Mouse (Mus musculus): ENCODE measurements around the gene Nenf. TPM values are rescaled to one million over a fixed set of nuclear protein-coding genes. Genes with fewer than 3 reads are reported as not detected.

Gene Nenf
- polyA plus RNA-seq, 1 experiment from 2014 or later = 112 TPM

DNA sequence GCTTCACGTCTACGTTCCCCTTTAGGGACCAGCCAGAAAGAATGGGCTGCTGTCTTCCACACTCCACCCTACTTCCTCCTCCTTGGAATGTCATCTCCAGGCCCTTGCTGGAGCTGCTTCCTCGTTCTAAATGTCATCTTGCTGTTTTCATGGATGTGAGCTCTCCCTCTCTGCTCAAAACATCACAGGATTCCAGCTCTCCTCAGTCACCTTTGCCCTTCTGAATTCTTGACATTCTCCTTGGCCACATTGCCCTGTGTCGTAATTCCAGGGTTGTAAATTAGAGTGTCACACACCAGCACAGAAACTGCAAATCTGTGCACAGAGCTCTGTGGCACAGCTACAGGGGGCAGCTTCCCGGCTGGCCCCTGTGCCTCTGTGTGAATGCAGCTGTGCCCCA is 50.1 kb downstream of the Nenf start:
- Histone ChIP-seq H3K4me2 (ENCODE audit: low read depth, low read length) (no peak overlapping the region), H3K4me3 (ENCODE audit: low read length) (no peak overlapping the region), H3K9ac (ENCODE audit: low read length) (0 out of 2 replicates have a peak overlapping the region, but pooled peaks have one; percentile 2), H3K4me1 (ENCODE audit: control insufficient read depth, insufficient read depth, low read length) (peaks cover 23% of the 10 kb centered on the region), H3K36me3 (ENCODE audit: control insufficient read depth, insufficient read depth) (no peaks in the 10 kb centered on the region), H3K27me3 (ENCODE audit: control insufficient read depth, insufficient read depth, low read length) (no peaks in the 10 kb centered on the region), H3K27ac (ENCODE audit: low read length) (no peak overlapping the region), H3K9me3 (replicated peaks; ENCODE audit: control insufficient read depth, low read length) (no peaks in the 10 kb centered on the region)
- ATAC-seq (replicated peaks; ENCODE audit: extremely low read depth, insufficient read depth, low FRiP score) = no peak
- 44% methylated on average over 5 of the region's 5 CpGs for WGBS

DNA sequence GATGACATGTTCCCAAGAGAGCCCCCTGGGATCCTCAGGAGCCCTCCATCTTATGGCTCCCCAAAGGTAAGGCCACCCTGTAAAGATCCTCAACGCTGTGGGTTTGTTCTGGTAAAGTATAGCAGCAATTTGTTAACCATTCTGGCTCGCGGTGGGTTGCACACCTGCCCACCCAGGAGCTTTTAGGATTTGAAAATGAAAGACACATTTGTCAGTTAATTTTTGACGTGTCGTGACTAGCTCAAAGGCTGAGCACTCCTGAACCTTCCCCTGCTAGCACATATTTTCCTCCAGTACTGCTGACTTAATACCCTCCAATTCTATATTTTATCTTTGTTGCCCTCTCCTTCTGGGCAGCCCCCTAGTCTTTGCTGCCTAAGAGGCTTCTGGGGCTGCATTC is 50.8 kb downstream of the Nenf start:
- no peak for ATAC-seq (replicated peaks; ENCODE audit: extremely low read depth, insufficient read depth, low FRiP score)
- no peaks in the 10 kb centered on the region for H3K27me3 ChIP-seq (ENCODE audit: control insufficient read depth, insufficient read depth, low read length)
- H3K4me1 ChIP-seq (ENCODE audit: control insufficient read depth, insufficient read depth, low read length) = peaks cover 23% of the 10 kb centered on the region
- no peaks in the 10 kb centered on the region for H3K9me3 ChIP-seq (replicated peaks; ENCODE audit: control insufficient read depth, low read length)
- no peaks in the 10 kb centered on the region for H3K36me3 ChIP-seq (ENCODE audit: control insufficient read depth, insufficient read depth)
- H3K4me3 ChIP-seq (ENCODE audit: low read length) = no peak overlapping the region
- H3K27ac ChIP-seq (ENCODE audit: low read length) = no peak overlapping the region
- 86% methylated on average over 5 of the region's 5 CpGs for WGBS
- no peak overlapping the region for H3K4me2 ChIP-seq (ENCODE audit: low read depth, low read length)
- H3K9ac ChIP-seq (ENCODE audit: low read length) = no peak overlapping the region

DNA sequence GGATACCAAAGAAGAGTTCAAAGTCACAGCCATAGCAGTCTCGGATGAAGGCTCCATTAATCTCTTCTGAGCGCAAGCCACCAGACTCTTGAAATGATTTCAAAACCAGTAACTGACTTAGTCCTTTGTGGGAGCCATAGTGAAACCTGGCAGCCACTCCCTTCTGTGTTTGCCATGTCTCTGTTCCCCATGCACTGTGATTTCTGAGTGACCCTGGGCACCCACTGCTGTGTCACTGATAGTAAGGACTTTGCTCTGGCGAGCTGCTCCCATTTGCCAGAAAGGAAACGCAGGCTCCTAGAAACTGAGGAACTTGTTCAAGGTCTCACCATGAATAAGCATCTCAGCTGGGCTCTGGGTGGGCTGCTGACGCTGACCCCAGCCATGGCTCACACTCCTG is 54.5 kb downstream of the Nenf start:
- H3K4me2 ChIP-seq (ENCODE audit: low read depth, low read length) = no peak overlapping the region
- H3K27me3 ChIP-seq (ENCODE audit: control insufficient read depth, insufficient read depth, low read length) = 0 out of 2 replicates have a peak, but pooled peaks cover 2% of the 10 kb centered on the region
- H3K9ac ChIP-seq (ENCODE audit: low read length) = no peak overlapping the region
- 84% methylated on average over 5 of the region's 5 CpGs for WGBS
- H3K36me3 ChIP-seq (ENCODE audit: control insufficient read depth, insufficient read depth) = no peaks in the 10 kb centered on the region
- no peak overlapping the region for H3K4me3 ChIP-seq (ENCODE audit: low read length)
- H3K9me3 ChIP-seq (replicated peaks; ENCODE audit: control insufficient read depth, low read length) = no peaks in the 10 kb centered on the region
- peaks cover 10% of the 10 kb centered on the region for H3K4me1 ChIP-seq (ENCODE audit: control insufficient read depth, insufficient read depth, low read length)
- no peak for ATAC-seq (replicated peaks; ENCODE audit: extremely low read depth, insufficient read depth, low FRiP score)
- H3K27ac ChIP-seq (ENCODE audit: low read length) = no peak overlapping the region

DNA sequence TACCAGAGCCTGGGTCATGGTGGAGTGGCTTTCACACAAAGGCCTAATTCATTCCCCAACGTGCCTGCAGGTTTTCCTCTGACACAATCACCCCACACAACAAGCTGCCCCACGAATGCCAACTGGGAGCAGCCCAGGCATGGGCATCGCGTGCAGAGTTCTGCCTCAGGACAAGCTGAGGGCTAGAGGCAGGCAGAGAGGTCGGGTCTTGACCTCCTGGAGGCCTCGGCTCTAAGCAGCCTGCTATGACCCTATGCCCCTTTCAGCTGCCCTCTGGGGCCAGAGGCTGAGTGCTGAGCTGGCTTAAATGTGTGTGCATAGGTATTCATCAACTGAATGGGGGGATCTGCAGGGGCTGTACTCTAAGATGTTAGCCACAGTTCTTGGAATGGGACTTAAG is 56.1 kb downstream of the Nenf start:
- Histone ChIP-seq H3K27ac (ENCODE audit: low read length) (no peak overlapping the region), H3K4me1 (ENCODE audit: control insufficient read depth, insufficient read depth, low read length) (peaks cover 14% of the 10 kb centered on the region), H3K27me3 (ENCODE audit: control insufficient read depth, insufficient read depth, low read length) (0 out of 2 replicates have a peak, but pooled peaks cover 2% of the 10 kb centered on the region), H3K4me3 (ENCODE audit: low read length) (no peak overlapping the region), H3K36me3 (ENCODE audit: control insufficient read depth, insufficient read depth) (no peaks in the 10 kb centered on the region), H3K9me3 (replicated peaks; ENCODE audit: control insufficient read depth, low read length) (no peaks in the 10 kb centered on the region), H3K4me2 (ENCODE audit: low read depth, low read length) (no peak overlapping the region), H3K9ac (ENCODE audit: low read length) (no peak overlapping the region)
- ATAC-seq (replicated peaks; ENCODE audit: extremely low read depth, insufficient read depth, low FRiP score) = no peak
- 62% methylated on average over 6 of the region's 6 CpGs for WGBS

DNA sequence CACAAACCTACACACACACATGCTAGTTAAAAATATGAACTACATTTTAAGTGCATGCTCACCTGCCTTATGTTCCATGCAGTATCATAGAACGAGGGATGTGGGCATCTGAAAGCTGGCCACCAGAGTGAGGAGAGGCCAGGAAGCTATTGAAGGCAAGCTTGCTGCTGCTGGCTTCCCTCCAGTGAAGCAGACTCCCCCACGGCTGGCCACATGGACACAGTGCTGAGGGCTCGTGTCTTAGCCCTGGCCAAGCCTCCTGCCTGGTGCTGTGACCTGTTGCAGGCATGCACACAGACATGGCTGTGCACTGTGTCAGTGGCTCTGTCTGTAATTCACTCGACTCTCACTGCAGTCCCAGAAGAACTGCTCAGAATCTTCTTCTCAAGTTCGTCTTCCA is 58.3 kb downstream of the Nenf start:
- Histone ChIP-seq H3K27me3 (ENCODE audit: control insufficient read depth, insufficient read depth, low read length) (0 out of 2 replicates have a peak, but pooled peaks cover 2% of the 10 kb centered on the region), H3K36me3 (ENCODE audit: control insufficient read depth, insufficient read depth) (no peaks in the 10 kb centered on the region), H3K4me3 (ENCODE audit: low read length) (no peak overlapping the region), H3K9ac (ENCODE audit: low read length) (no peak overlapping the region), H3K9me3 (replicated peaks; ENCODE audit: control insufficient read depth, low read length) (no peaks in the 10 kb centered on the region), H3K4me1 (ENCODE audit: control insufficient read depth, insufficient read depth, low read length) (peaks cover 17% of the 10 kb centered on the region), H3K27ac (ENCODE audit: low read length) (no peak overlapping the region), H3K4me2 (ENCODE audit: low read depth, low read length) (no peak overlapping the region)
- WGBS = 47% methylated on average over 5 of the region's 5 CpGs
- no peak for ATAC-seq (replicated peaks; ENCODE audit: extremely low read depth, insufficient read depth, low FRiP score)

DNA sequence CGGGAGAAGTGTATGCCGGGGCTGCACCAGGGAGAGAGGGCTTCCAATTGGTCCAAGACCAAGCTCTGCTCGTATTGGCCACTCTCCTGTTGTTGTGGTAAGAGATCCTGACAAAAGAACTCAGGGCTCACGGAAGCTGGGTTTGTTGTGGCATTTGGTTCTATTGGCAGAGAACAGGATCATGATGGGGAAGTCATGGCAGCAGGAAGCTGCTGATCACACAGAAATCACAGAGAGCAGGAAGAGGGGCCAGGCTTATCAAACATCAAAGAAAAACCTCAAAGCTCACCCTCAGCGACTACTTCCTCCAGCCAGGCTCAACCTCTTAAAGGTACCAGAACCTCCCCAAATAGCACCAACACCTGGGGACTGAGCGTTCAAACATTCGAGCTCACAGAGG is 58.9 kb downstream of the Nenf start:
- Histone ChIP-seq H3K36me3 (ENCODE audit: control insufficient read depth, insufficient read depth) (no peaks in the 10 kb centered on the region), H3K9ac (ENCODE audit: low read length) (no peak overlapping the region), H3K27ac (ENCODE audit: low read length) (no peak overlapping the region), H3K4me3 (ENCODE audit: low read length) (no peak overlapping the region), H3K4me2 (ENCODE audit: low read depth, low read length) (0 out of 2 replicates have a peak overlapping the region, but pooled peaks have one; percentile 17), H3K27me3 (ENCODE audit: control insufficient read depth, insufficient read depth, low read length) (0 out of 2 replicates have a peak, but pooled peaks cover 2% of the 10 kb centered on the region), H3K9me3 (replicated peaks; ENCODE audit: control insufficient read depth, low read length) (no peaks in the 10 kb centered on the region), H3K4me1 (ENCODE audit: control insufficient read depth, insufficient read depth, low read length) (peaks cover 17% of the 10 kb centered on the region)
- WGBS = 30% methylated on average over 7 of the region's 7 CpGs
- no peak for ATAC-seq (replicated peaks; ENCODE audit: extremely low read depth, insufficient read depth, low FRiP score)

GRCm38 (mm10) chr1:191258521-191258920 is 59.5 kb downstream of the Nenf start:
- H3K27me3 ChIP-seq (ENCODE audit: control insufficient read depth, insufficient read depth, low read length) = 0 out of 2 replicates have a peak, but pooled peaks cover 2% of the 10 kb centered on the region
- peaks cover 17% of the 10 kb centered on the region for H3K4me1 ChIP-seq (ENCODE audit: control insufficient read depth, insufficient read depth, low read length)
- 46% methylated on average over 3 of the region's 3 CpGs for WGBS
- H3K4me3 ChIP-seq (ENCODE audit: low read length) = no peak overlapping the region
- no peak overlapping the region for H3K4me2 ChIP-seq (ENCODE audit: low read depth, low read length)
- H3K27ac ChIP-seq (ENCODE audit: low read length) = no peak overlapping the region
- no peak for ATAC-seq (replicated peaks; ENCODE audit: extremely low read depth, insufficient read depth, low FRiP score)
- H3K9me3 ChIP-seq (replicated peaks; ENCODE audit: control insufficient read depth, low read length) = no peaks in the 10 kb centered on the region
- no peak overlapping the region for H3K9ac ChIP-seq (ENCODE audit: low read length)
- no peaks in the 10 kb centered on the region for H3K36me3 ChIP-seq (ENCODE audit: control insufficient read depth, insufficient read depth)

DNA sequence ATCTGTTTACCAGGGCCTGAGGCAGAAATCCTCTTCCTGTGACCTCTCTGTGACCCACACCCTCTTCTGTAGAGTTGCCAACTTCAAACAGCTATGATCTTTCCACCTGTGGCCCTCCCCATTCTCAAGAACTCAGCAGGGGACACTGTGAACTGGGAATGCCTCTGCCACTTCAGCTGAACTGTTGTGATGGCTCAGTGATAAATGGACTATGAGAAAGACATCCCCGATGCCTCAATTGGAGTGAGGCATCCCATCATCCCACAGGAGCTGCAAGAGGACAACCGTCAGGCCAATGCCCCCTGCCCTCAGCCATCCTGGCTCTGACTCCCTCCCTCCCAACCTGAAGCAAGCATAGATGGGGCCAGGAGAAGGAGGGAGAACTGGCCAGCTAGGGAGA is 60.0 kb downstream of the Nenf start:
- H3K36me3 ChIP-seq (ENCODE audit: control insufficient read depth, insufficient read depth) = no peaks in the 10 kb centered on the region
- no peak overlapping the region for H3K9ac ChIP-seq (ENCODE audit: low read length)
- 0 out of 2 replicates have a peak, but pooled peaks cover 2% of the 10 kb centered on the region for H3K27me3 ChIP-seq (ENCODE audit: control insufficient read depth, insufficient read depth, low read length)
- H3K9me3 ChIP-seq (replicated peaks; ENCODE audit: control insufficient read depth, low read length) = no peaks in the 10 kb centered on the region
- no peak overlapping the region for H3K27ac ChIP-seq (ENCODE audit: low read length)
- no peak overlapping the region for H3K4me3 ChIP-seq (ENCODE audit: low read length)
- ATAC-seq (replicated peaks; ENCODE audit: extremely low read depth, insufficient read depth, low FRiP score) = no peak
- WGBS = 54% methylated on average over 2 of the region's 2 CpGs
- peaks cover 17% of the 10 kb centered on the region for H3K4me1 ChIP-seq (ENCODE audit: control insufficient read depth, insufficient read depth, low read length)
- no peak overlapping the region for H3K4me2 ChIP-seq (ENCODE audit: low read depth, low read length)

DNA sequence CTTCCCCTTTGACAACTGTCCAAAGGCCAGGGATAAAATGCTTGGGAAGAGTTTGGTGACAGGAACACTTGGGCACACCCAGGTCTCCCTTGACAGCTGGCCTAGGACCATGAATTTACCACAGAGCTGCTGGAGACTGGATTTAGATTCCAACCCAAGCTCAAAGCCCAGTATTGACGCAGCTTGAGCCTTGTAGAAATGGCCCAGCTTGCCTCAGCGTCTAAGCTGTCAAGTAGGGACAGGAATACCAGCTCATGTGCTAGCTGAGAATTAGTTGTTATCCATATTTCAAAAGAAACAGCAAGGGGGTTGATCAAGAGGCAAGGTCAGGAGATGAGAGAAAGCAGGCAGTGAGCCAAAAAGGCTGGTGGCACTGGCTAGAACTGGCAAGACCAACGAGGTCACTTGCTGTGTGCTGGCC is 60.6 kb downstream of the Nenf start:
- 46% methylated on average over 3 of the region's 3 CpGs for WGBS

More for the DNA sequence above, 60.6 kb downstream of the Nenf start:
- no peak overlapping the region for H3K27ac ChIP-seq (ENCODE audit: low read length)
- H3K4me2 ChIP-seq (ENCODE audit: low read depth, low read length) = no peak overlapping the region
- no peak overlapping the region for H3K9ac ChIP-seq (ENCODE audit: low read length)
- H3K27me3 ChIP-seq (ENCODE audit: control insufficient read depth, insufficient read depth, low read length) = 0 out of 2 replicates have a peak, but pooled peaks cover 2% of the 10 kb centered on the region
- no peak for ATAC-seq (replicated peaks; ENCODE audit: extremely low read depth, insufficient read depth, low FRiP score)
- no peak overlapping the region for H3K4me3 ChIP-seq (ENCODE audit: low read length)
- H3K9me3 ChIP-seq (replicated peaks; ENCODE audit: control insufficient read depth, low read length) = no peaks in the 10 kb centered on the region
- H3K4me1 ChIP-seq (ENCODE audit: control insufficient read depth, insufficient read depth, low read length) = peaks cover 17% of the 10 kb centered on the region
- H3K36me3 ChIP-seq (ENCODE audit: control insufficient read depth, insufficient read depth) = no peaks in the 10 kb centered on the region

All from heart, embryonic 16.5 days (tissue).